Mouse (Mus musculus) heart, adult 2 months (tissue): ENCODE measurements around the gene Creb1. TPM values are rescaled to one million over a fixed set of nuclear protein-coding genes. Genes with fewer than 3 reads are reported as not detected.

Source experiments
- DNase-seq, 2 experiments: peaks; one replicate each; pipeline ENCODE4 v3.0.0; 2021
- H3K27ac ChIP-seq: fragments of 200-600 bp; 2 replicates; pipeline ENCODE4 v1.8.1; 2022
- H3K27me3 ChIP-seq: fragments of 200-500 bp; 2 replicates; pipeline ENCODE4 v1.6.1; 2012; ENCODE audit warnings: mild to moderate bottlenecking, low read length, inconsistent platforms, mixed read lengths; ENCODE audit not compliant: control insufficient read depth, insufficient read depth
- H3K36me3 ChIP-seq: fragments of 200-500 bp; 2 replicates; pipeline ENCODE4 v1.6.1; 2012; ENCODE audit warnings: low read length, inconsistent platforms; ENCODE audit not compliant: control insufficient read depth, insufficient read depth
- H3K4me1 ChIP-seq: fragments of 200-500 bp; 2 replicates; pipeline ENCODE4 v1.6.1; 2011; ENCODE audit warnings: low read length; ENCODE audit not compliant: control insufficient read depth, insufficient read depth
- H3K4me3 ChIP-seq: fragments of 200-600 bp; 2 replicates; pipeline ENCODE4 v1.8.1; 2022
- H3K79me2 ChIP-seq: fragments of 200-500 bp; replicated peaks from 2 replicates; pipeline ENCODE4 v1.6.1; 2012; ENCODE audit warnings: mild to moderate bottlenecking, inconsistent platforms, low read length, moderate library complexity, mixed read lengths; ENCODE audit not compliant: control insufficient read depth, insufficient read depth
- H3K9ac ChIP-seq: fragments of 200-500 bp; 2 replicates; pipeline ENCODE4 v1.6.1; 2012; ENCODE audit warnings: low read depth, mild to moderate bottlenecking, control low read depth, inconsistent platforms, low read length, mixed read lengths
- CTCF ChIP-seq: fragments of 200-600 bp; IDR thresholded peaks from 2 replicates; pipeline ENCODE4 v1.8.1; 2022; ENCODE audit warnings: antibody characterized with exemption, mild to moderate bottlenecking, moderate library complexity
- EP300 ChIP-seq: fragments of 200-500 bp; IDR thresholded peaks from 2 replicates; pipeline ENCODE4 v1.6.1; 2011; ENCODE audit warnings: low read depth, low read length, control low read depth; ENCODE audit not compliant: insufficient read depth
- POLR2A ChIP-seq: fragments of 200-500 bp; IDR thresholded peaks from 2 replicates; pipeline ENCODE4 v1.6.1; 2011; ENCODE audit warnings: mild to moderate bottlenecking, low read depth, low read length, control low read depth; ENCODE audit not compliant: insufficient read depth
- WGBS: fragments of 180-500 bp; shearing (Covaris S2); methylation state at CpG from one replicate; pipeline ENCODE4 v1.1.7; 2018; 5-methylcytosine and 5-hydroxymethylcytosine counted together
- intact Hi-C: fragments of 180-260 bp; cut with DNase I; formaldehyde crosslinking; loops from one replicate; pipeline ENCODE4 v1.15.1; 2025
- polyA plus RNA-seq: library from polyadenylated mRNA; depleted of rRNA; stranded (reverse); fragments of >200 nt; gene quantifications from 2 replicates; pipeline ENCODE4 v1.2.3, GENCODE M21; 2012
- total RNA-seq, 2 experiments: library from RNA; stranded (reverse); gene quantifications; 2 replicates each; pipeline ENCODE4 v1.2.3; 2021

Gene Creb1
- total and polyA plus RNA-seq, 3 experiments: 7.5 to 28.8 (median 25.2) TPM

DNA sequence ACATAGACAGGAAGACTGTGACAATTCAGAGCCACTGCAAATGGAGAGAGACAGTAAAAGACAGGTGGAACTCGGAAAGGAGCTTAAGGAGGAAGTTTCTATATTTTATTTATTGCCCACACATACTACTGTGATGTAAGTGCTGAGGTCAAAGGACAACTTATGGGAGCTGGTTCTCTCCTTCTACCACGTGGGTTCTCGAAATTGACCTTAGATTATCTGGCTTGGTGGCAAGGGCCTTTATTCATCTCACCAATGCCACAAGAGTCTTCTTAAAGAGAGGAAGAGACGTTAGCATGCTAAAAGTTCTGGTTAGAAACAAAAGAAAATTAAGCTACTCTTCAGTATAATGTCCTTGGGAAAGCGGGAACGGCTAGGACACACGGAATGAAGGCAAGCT, 897 bp upstream of the Creb1 start:
- H3K79me2 ChIP-seq: peaks cover 1% of the 10 kb centered on the region; the same call in 1 of the 2 replicates
- peak overlapping the region; percentile 93 for H3K4me3 ChIP-seq
- peaks cover 5% of the 10 kb centered on the region for H3K4me1 ChIP-seq
- 17% methylated on average over 7 of the region's 7 CpGs for WGBS
- H3K27ac ChIP-seq: peak overlapping the region; percentile 96
- no peaks in the 10 kb centered on the region for H3K27me3 ChIP-seq
- peak overlapping the region; percentile 85 for H3K9ac ChIP-seq
- peaks cover 14% of the 10 kb centered on the region for H3K36me3 ChIP-seq
- TF ChIP-seq POLR2A (no peak), CTCF (no peak), EP300 (no peak)
- intact Hi-C loops: loop anchor here (5.0 to 10.0 kb wide), 5 partner anchors 86 to 417 kb away; partner anchors contain the start of genes Ccnyl1 and Mettl21a
- no peak for DNase-seq

- WGBS: under 1% methylated on average over 34 of the region's 34 CpGs
These were observed 350 bp upstream of the Creb1 start for GRCm38 (mm10) chr1:64532067-64532523.

DNA sequence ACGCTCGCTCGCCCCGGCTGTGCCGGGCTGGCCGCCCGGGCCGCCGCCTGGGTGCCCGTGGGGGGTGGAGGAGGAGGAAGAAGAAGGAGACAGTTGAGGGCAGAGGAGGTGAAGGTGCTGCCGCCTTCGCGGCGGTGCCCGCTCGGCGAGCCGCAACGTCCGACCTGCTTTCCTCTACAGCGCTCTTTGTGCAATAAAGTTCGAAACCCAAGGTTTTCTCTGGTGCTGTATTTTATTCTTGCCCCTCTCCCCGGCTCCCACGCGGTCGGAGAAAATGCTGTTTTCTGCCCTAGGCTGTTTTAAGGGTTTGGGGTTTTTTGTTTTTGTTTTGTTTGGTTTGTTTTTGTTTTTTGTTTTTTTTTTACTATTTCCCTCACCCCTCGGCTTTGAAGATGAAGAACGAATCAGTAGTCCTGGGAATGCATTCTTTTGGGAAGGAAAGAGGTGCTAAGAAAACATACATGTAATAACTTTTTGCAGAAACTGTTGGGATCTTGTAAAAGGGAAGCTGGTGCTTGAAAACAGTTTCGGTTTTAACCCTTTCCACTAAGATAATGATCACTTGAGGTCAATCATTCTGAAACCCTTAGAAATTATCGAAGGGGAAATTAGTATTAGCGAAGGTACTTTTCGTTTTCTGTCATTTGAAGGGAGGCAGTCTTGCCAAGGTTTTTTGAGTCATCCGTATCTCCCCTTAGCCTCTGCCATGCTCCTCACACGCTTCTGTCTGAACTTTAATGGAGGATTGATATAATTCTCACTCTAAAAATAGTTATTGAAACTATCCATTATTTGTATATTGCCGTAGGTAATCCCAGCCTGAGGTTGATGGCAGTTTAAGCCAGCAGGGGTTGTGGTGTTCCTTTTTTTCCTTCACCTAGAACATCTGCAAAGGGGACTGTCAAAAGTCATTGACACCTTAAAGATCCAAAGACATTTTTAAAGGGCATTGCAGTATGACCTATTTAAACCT, 1.3 kb downstream of the Creb1 start:
- H3K27me3 ChIP-seq: no peaks in the 10 kb centered on the region
- H3K4me3 ChIP-seq: peak overlapping the region; percentile 89
- peak overlapping the region; percentile 94 for H3K27ac ChIP-seq
- H3K36me3 ChIP-seq: peaks cover 27% of the 10 kb centered on the region
- H3K79me2 ChIP-seq: peaks cover 1% of the 10 kb centered on the region; the same call in 1 of the 2 replicates
- H3K4me1 ChIP-seq: peaks cover 6% of the 10 kb centered on the region
- peak; percentile 73 to 74 for DNase-seq
- WGBS: 2% methylated on average over 30 of the region's 35 CpGs
- intact Hi-C loops: loop anchor here (2.0 to 10.0 kb wide), 6 partner anchors 84 to 643 kb away; partner anchors contain the start of genes Ccnyl1 and Mettl21a
- TF ChIP-seq CTCF (peak; percentile 18; the same call in 1 of the 2 replicates), EP300 (no peak)
- H3K9ac ChIP-seq: peak overlapping the region; percentile 94

More at GRCm38 (mm10) chr1:64532067-64532523, 350 bp upstream of the Creb1 start:
- H3K4me1 ChIP-seq: peaks cover 5% of the 10 kb centered on the region
- peak overlapping the region; percentile 85 for H3K9ac ChIP-seq
- no peak for DNase-seq
- H3K27ac ChIP-seq: peak overlapping the region; percentile 96
- intact Hi-C loops: loop anchor here (2.0 to 10.0 kb wide), 6 partner anchors 85 to 645 kb away; partner anchors contain the start of genes Ccnyl1 and Mettl21a
- H3K79me2 ChIP-seq: peaks cover 1% of the 10 kb centered on the region; the same call in 1 of the 2 replicates
- peak overlapping the region; percentile 93 for H3K4me3 ChIP-seq
- no peaks in the 10 kb centered on the region for H3K27me3 ChIP-seq
- TF ChIP-seq CTCF (no peak), EP300 (no peak), POLR2A (no peak)
- peaks cover 16% of the 10 kb centered on the region for H3K36me3 ChIP-seq

- no peak for DNase-seq
- peaks cover 1% of the 10 kb centered on the region; the same call in 1 of the 2 replicates for H3K79me2 ChIP-seq
- H3K27me3 ChIP-seq: no peaks in the 10 kb centered on the region
- H3K4me1 ChIP-seq: peaks cover 7% of the 10 kb centered on the region
- no peak overlapping the region for H3K27ac ChIP-seq
- TF ChIP-seq CTCF: no peak
- TF ChIP-seq POLR2A: no peak
- TF ChIP-seq EP300: no peak
- H3K4me3 ChIP-seq: no peak overlapping the region
- H3K36me3 ChIP-seq: peaks cover 37% of the 10 kb centered on the region
- 74% methylated on average over 3 of the region's 3 CpGs for WGBS
- no peak overlapping the region for H3K9ac ChIP-seq
- intact Hi-C loops: loop anchor here (10.0 kb wide), 1 partner anchor 424 kb away; no protein-coding TSS in a partner anchor
These were observed 6.5 kb downstream of the Creb1 start for GRCm38 (mm10) chr1:64538837-64539367.

DNA sequence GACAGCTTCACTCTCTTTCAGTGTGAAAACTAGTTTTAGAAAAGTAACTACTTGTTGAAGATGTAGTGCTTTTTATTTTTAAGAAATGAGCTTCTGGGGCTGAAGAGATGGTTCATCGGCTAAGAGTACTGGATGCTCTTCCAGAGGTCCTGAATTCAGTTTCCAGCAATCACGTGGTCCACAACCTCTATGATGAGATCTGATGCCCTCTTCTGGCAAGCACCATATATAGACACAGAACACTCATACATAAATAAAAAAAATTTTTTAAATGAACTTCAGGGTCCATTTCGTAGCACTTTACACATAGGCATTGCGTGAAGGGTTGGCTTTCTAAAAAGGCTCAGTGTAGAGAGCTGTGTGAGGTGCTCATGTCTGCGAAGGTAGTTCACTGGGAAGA, 11.3 kb downstream of the Creb1 start:
- Histone ChIP-seq H3K4me1 (peaks cover 6% of the 10 kb centered on the region), H3K4me3 (no peak overlapping the region), H3K27me3 (no peaks in the 10 kb centered on the region), H3K27ac (no peak overlapping the region), H3K9ac (no peak overlapping the region), H3K79me2 (peaks cover 5% of the 10 kb centered on the region), H3K36me3 (peaks cover 10% of the 10 kb centered on the region)
- TF ChIP-seq CTCF: peak; percentile 33
- no peak for TF ChIP-seq EP300
- intact Hi-C loops: loop anchor here (5.0 kb wide), 1 partner anchor 49 kb away; no protein-coding TSS in a partner anchor
- 70% methylated on average over 5 of the region's 5 CpGs for WGBS
- no peak for DNase-seq

DNA sequence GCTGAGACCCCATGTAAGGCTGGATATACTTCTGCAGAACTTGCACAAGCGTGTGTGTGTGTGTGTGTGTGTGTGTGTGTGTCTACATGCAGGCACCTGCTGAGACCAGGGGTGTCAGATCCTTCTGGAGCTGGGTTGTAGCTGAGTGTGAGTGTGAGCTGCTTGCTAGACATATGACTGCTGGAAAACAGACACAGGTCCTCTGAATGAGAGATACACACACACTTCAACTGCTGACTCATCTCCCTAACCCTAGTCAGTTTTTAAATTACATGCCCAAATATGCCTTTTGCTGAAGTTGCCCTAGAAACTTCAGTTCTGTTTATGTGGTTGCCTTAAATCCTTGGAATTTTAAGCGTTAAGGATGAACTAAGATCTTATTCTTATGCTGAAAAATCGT, 13.6 kb downstream of the Creb1 start:
- peaks cover 5% of the 10 kb centered on the region for H3K79me2 ChIP-seq
- 78% methylated on average over 3 of the region's 3 CpGs for WGBS
- no peak overlapping the region for H3K27ac ChIP-seq
- H3K36me3 ChIP-seq: peaks cover 14% of the 10 kb centered on the region
- DNase-seq: no peak
- TF ChIP-seq POLR2A (no peak), CTCF (no peak), EP300 (no peak)
- no peak overlapping the region for H3K4me3 ChIP-seq
- H3K9ac ChIP-seq: no peak overlapping the region
- intact Hi-C loops: no loop called here
- H3K4me1 ChIP-seq: peaks cover 4% of the 10 kb centered on the region
- H3K27me3 ChIP-seq: no peaks in the 10 kb centered on the region
